Mouse (Mus musculus): ENCODE results near the gene Bhlha15. TPM values are rescaled to one million over a fixed set of nuclear protein-coding genes. Genes with fewer than 3 reads are reported as not detected.

Gene Bhlha15
- polyA plus RNA-seq, 2 experiments = 0.28 to 0.39 TPM

DNA sequence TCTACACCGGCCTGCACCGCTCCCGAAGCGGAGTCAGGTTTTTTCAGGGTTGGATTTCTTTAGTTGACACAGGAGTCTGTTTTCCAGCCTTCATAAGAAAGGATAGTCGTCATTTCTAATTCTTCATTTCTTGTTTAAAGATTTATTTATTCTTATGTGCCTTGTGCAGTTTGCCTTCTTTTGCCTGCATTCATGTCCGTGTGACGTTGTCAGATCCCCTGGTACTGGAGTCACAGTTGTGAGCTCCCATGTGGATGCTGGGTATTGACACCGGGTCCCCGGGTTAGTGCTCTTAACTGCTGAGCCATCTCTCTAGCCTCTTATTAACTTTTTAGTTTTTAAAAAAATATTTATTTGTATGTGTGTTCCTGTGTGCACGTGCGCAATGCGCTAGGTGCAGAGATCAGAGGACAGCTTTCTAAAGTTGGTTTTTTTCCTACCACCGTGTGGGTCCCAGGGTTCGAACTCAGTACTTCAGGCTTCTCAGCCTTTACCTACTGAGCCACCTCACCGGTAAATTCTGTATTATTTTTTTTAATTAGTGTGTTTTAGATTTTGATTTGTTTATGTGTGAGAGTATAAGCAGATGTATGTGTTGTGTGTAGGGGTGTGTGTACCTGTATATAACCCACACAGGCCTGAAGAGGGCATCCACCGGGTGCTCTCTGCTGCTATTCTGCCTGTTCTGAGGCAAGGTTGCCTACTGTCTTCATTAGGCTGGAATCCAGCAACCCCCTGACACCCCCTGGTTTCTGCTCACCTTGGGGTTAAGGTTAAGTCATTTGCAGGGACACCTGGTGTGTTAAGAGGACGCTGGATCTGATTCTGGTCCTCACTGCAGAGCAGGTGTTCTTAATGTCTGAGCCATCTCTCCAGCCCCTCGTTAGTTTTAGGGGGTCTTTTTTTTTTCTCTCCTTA is 34.1 kb downstream of the Bhlha15 start:
- H3K9me3 ChIP-seq (ENCODE audit: control insufficient read depth, low read length) = no peaks in the 10 kb centered on the region
- H3K4me2 ChIP-seq (ENCODE audit: low read depth) = peak overlapping the region; percentile 78
- H3K36me3 ChIP-seq (replicated peaks; ENCODE audit: control insufficient read depth, insufficient read depth, low read depth) = no peaks in the 10 kb centered on the region
- no peak overlapping the region for H3K27ac ChIP-seq
- ATAC-seq (ENCODE audit: insufficient read depth) = peak; percentile 29; the same call in 1 of the 2 replicates
- TF ChIP-seq EP300 (IDR thresholded peaks at IDR 0.05; ENCODE audit: low read depth) = no peak
- TF ChIP-seq CTCF (IDR thresholded peaks at IDR 0.05; ENCODE audit: low read depth) = no peak
- no peaks in the 10 kb centered on the region for H3K27me3 ChIP-seq (ENCODE audit: control insufficient read depth, insufficient read depth, low read length)
- 23% methylated on average over 18 of the region's 18 CpGs for WGBS (ENCODE audit: insufficient replicate concordance)
- H3K9ac ChIP-seq (replicated peaks) = peak overlapping the region; percentile 64
- peak overlapping the region; percentile 60 to 62 for H3K4me3 ChIP-seq (ENCODE audit: insufficient read depth in 1 of 2, low read depth in 2 of 2, low read length in 2 of 2)
- peaks cover 0 to 9% of the 10 kb centered on the region in 2 experiments; a peak in 2 of 4 replicates for H3K4me1 ChIP-seq (replicated peaks; ENCODE audit: control insufficient read depth in 2 of 2, insufficient read depth in 2 of 2, low read length in 1 of 2)
- DNase-seq (ENCODE audit: low read depth in 3 of 3, low spot score in 3 of 3) = no peak

DNA sequence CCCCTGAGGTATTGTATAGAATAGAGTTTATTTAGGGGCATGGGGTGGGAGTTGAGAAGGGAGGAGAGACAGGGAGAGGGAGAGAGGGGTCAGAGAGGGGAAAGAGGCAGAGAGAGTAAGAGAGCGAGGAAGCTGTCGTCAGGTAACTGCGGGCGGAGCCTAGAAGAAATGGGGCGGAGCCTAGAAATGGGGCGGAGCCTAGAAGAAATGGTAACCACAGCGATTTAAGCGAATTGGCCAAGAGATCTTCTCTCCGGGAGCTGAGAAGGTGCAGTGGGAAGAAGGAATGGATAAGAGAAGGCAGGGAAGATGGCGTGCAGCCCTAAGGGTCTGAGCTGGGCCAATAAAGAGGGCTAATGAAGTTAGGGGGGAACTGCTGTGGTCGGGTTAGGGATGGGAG is 36.1 kb downstream of the Bhlha15 start:
- ATAC-seq (ENCODE audit: insufficient read depth) (no peak), DNase-seq (ENCODE audit: low read depth in 3 of 3, low spot score in 3 of 3) (no peak)
- no peaks in the 10 kb centered on the region for H3K9me3 ChIP-seq (ENCODE audit: control insufficient read depth, low read length)
- no peaks in the 10 kb centered on the region for H3K36me3 ChIP-seq (replicated peaks; ENCODE audit: control insufficient read depth, insufficient read depth, low read depth)
- H3K27me3 ChIP-seq (ENCODE audit: control insufficient read depth, insufficient read depth, low read length) = no peaks in the 10 kb centered on the region
- H3K9ac ChIP-seq (replicated peaks) = no peak overlapping the region
- no peak overlapping the region for H3K27ac ChIP-seq
- H3K4me3 ChIP-seq (ENCODE audit: insufficient read depth in 1 of 2, low read depth in 2 of 2, low read length in 2 of 2) = no peak overlapping the region
- H3K4me1 ChIP-seq (replicated peaks; ENCODE audit: control insufficient read depth in 2 of 2, insufficient read depth in 2 of 2, low read length in 1 of 2) = peaks cover 0 to 9% of the 10 kb centered on the region in 2 experiments; a peak in 2 of 4 replicates
- TF ChIP-seq CTCF (IDR thresholded peaks at IDR 0.05; ENCODE audit: low read depth) (no peak), EP300 (IDR thresholded peaks at IDR 0.05; ENCODE audit: low read depth) (no peak)
- no peak overlapping the region for H3K4me2 ChIP-seq (ENCODE audit: low read depth)
- 25% methylated on average over 11 of the region's 11 CpGs for WGBS (ENCODE audit: insufficient replicate concordance)

DNA sequence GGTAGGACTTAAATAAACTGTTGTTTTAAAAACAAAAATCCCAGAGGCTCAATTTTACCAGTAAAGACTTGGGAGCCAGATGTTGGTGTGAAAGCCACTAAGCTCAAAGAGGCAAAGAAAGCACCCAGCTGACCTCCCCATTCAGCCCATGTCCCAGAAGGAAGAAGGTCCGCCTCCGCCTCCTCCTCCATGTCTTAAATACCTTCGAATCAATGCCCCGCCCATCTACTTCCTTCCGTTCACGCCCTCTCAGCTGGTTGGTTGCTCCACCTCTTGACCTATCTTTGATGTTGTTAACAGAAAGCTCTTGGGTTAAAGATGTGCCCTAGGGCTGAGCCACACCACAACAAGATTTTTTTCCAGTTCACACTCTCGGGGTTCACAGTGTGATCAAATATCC is 40.1 kb downstream of the Bhlha15 start:
- H3K4me2 ChIP-seq (ENCODE audit: low read depth) = no peak overlapping the region
- H3K36me3 ChIP-seq (replicated peaks; ENCODE audit: control insufficient read depth, insufficient read depth, low read depth) = no peaks in the 10 kb centered on the region
- DNase-seq (ENCODE audit: low read depth in 3 of 3, low spot score in 3 of 3) (no peak), ATAC-seq (ENCODE audit: insufficient read depth) (no peak)
- no peaks in the 10 kb centered on the region for H3K27me3 ChIP-seq (ENCODE audit: control insufficient read depth, insufficient read depth, low read length)
- no peaks in the 10 kb centered on the region for H3K9me3 ChIP-seq (ENCODE audit: control insufficient read depth, low read length)
- no peak overlapping the region for H3K4me3 ChIP-seq (ENCODE audit: insufficient read depth in 1 of 2, low read depth in 2 of 2, low read length in 2 of 2)
- WGBS (ENCODE audit: insufficient replicate concordance) = 62% methylated on average over 7 of the region's 7 CpGs
- TF ChIP-seq CTCF (IDR thresholded peaks at IDR 0.05; ENCODE audit: low read depth) (no peak), EP300 (IDR thresholded peaks at IDR 0.05; ENCODE audit: low read depth) (no peak)
- H3K9ac ChIP-seq (replicated peaks) = no peak overlapping the region
- no peak overlapping the region for H3K27ac ChIP-seq
- H3K4me1 ChIP-seq (replicated peaks; ENCODE audit: control insufficient read depth in 2 of 2, insufficient read depth in 2 of 2, low read length in 1 of 2) = peaks cover 0 to 4% of the 10 kb centered on the region in 2 experiments; a peak in 2 of 4 replicates

DNA sequence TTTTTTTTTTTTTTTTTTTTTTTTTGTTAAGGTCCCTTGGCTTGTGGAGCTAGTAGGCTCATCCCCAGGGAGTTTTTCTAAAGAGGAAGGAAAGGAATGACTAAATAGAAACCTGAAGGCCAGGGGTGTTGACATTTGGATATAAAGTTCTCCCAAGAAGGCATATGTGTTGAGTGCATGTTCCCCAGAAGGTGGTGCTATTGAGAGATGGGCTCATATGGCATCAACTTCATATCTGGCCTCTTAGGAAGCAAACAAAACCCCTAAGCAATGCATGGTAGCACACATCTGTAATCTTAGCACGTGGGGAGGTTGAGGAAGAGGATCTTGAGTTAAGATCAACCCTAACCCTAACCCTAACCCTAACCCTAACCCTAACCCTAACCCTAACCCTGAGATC is 41.3 kb downstream of the Bhlha15 start:
- ATAC-seq (ENCODE audit: insufficient read depth) (no peak), DNase-seq (ENCODE audit: low read depth in 3 of 3, low spot score in 3 of 3) (no peak)
- 6% methylated on average over 1 of the region's 1 CpGs for WGBS (ENCODE audit: insufficient replicate concordance)
- Histone ChIP-seq H3K4me1 (replicated peaks; ENCODE audit: control insufficient read depth in 2 of 2, insufficient read depth in 2 of 2, low read length in 1 of 2) (peaks cover 0 to 4% of the 10 kb centered on the region in 2 experiments; a peak in 2 of 4 replicates), H3K4me3 (ENCODE audit: insufficient read depth in 1 of 2, low read depth in 2 of 2, low read length in 2 of 2) (no peak overlapping the region), H3K9ac (replicated peaks) (no peak overlapping the region), H3K36me3 (replicated peaks; ENCODE audit: control insufficient read depth, insufficient read depth, low read depth) (no peaks in the 10 kb centered on the region), H3K27me3 (ENCODE audit: control insufficient read depth, insufficient read depth, low read length) (no peaks in the 10 kb centered on the region), H3K9me3 (ENCODE audit: control insufficient read depth, low read length) (no peaks in the 10 kb centered on the region), H3K27ac (no peak overlapping the region), H3K4me2 (ENCODE audit: low read depth) (no peak overlapping the region)
- TF ChIP-seq EP300 (IDR thresholded peaks at IDR 0.05; ENCODE audit: low read depth) (no peak), CTCF (IDR thresholded peaks at IDR 0.05; ENCODE audit: low read depth) (peak; percentile 39; the same call in 1 of the 2 replicates)

DNA sequence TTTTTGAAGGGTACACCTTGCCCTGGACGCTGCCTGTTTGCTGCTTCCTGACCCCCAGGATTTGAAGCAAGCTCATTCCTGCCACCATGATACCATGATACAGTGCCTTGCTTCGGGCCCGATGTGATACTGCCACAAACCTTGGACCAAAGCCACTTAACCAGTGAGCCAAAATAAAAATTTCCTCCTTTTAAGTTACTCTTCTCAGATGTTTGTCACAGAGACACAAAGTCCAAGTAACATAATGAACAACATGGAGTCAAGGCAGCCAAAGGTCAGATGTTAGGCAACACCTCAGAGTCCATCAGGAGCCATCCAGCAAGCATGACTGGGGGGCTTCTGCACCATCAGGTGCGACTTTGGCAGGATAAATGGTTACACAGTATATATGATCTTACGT is 42.4 kb downstream of the Bhlha15 start:
- no peak overlapping the region for H3K9ac ChIP-seq (replicated peaks)
- ATAC-seq (ENCODE audit: insufficient read depth) = no peak
- H3K4me1 ChIP-seq (replicated peaks; ENCODE audit: control insufficient read depth in 2 of 2, insufficient read depth in 2 of 2, low read length in 1 of 2) = peaks cover 0 to 4% of the 10 kb centered on the region in 2 experiments; a peak in 2 of 4 replicates
- H3K36me3 ChIP-seq (replicated peaks; ENCODE audit: control insufficient read depth, insufficient read depth, low read depth) = no peaks in the 10 kb centered on the region
- H3K4me3 ChIP-seq (ENCODE audit: insufficient read depth in 1 of 2, low read depth in 2 of 2, low read length in 2 of 2) = no peak overlapping the region
- H3K9me3 ChIP-seq (ENCODE audit: control insufficient read depth, low read length) = no peaks in the 10 kb centered on the region
- H3K27ac ChIP-seq = no peak overlapping the region
- 65% methylated on average over 5 of the region's 5 CpGs for WGBS (ENCODE audit: insufficient replicate concordance)
- H3K4me2 ChIP-seq (ENCODE audit: low read depth) = no peak overlapping the region
- H3K27me3 ChIP-seq (ENCODE audit: control insufficient read depth, insufficient read depth, low read length) = no peaks in the 10 kb centered on the region
- no peak for TF ChIP-seq CTCF (IDR thresholded peaks at IDR 0.05; ENCODE audit: low read depth)
- TF ChIP-seq EP300 (IDR thresholded peaks at IDR 0.05; ENCODE audit: low read depth) = no peak
- DNase-seq (ENCODE audit: low read depth in 3 of 3, low spot score in 3 of 3) = no peak
